Mouse (Mus musculus) T-helper 1 cell (primary cell): Measurements from ENCODE around the gene Psma4.
"Not testable (repeated sequence)": the region's sequence is repeated elsewhere in the genome, so short reads cannot be mapped to it uniquely, and the experiment has no call there.

Experiments
- in situ Hi-C: fragments of 300-600 bp; cut with MboI, MseI; formaldehyde crosslinking; loops from one replicate; pipeline ENCODE4 v1.15.1; 2025; ENCODE audit warnings: high pct_unique_total_duplicates

The Psma4 gene

DNA sequence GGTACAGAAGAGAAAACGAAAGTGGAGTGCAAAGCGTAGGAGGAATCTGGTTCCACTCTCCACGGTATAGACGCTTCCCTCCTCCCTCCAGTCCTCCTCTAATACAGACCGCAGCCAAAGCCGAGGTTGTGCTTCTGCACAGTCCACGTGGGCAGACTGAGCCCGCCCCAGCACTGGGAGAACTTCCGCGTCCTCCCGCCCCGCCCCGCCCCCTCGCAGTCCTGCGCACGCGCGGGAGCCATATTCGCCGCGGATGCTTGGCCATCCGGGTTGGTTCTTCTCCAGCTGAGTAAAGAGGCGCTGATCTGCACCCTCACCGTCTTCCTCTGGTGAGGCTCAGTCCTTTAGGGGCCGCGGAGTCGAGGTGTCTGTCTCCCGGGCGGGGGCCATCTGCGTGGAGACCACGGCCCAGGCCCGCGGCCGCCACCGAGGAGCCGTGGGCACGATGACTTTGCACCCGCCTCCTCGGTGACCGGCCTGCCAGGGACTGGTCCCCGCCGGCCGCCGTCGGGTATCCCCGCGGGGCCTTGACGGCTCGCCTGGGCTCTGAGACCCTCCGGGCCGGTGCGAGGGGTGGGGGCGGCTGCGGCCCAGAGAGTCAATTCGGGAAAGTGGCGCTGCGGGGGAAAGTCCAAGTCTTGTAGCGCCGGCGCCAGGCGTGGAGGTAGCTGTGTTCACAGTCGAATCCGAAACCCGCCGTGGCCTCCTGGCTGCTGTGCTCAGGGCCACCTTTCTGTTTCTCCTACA is at the start of gene Psma4, which contains the start of gene AY074887:
Gene Psma4 (plus strand): TSS at position 216 of the 747 bp plus-strand sequence.
Gene AY074887 (minus strand): TSS at position 424 of the 747 bp plus-strand sequence.
- in situ Hi-C loops, result no loop called here

- in situ Hi-C loops, result no loop called here
Observed at GRCm38 (mm10) chr9:54909446-54909845, 41.1 kb upstream of the Psma4 start.

GRCm38 (mm10) chr9:54915576-54915975 is 35.0 kb upstream of the Psma4 start:
- in situ Hi-C loops, result no loop called here

DNA sequence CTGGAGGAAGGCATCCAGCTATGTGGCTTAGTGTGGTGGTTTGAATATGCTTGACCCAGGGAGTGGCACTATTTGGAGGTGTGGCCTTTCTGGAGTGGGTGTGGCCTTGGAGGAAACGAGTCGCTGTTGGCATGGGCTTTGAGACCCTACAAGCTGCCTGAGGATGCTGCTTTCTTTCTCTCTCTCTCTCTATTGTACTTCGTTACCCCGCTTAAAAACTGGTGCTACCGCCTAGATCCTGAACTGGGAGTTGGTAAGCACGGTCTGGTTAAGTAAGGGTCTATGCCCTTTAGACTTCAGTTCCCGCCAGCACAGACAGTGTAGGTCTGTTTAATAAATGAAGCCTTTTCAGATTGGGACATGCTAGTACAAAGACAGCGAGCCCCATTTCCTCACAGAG is 34.2 kb upstream of the Psma4 start:
- in situ Hi-C loops, result no loop called here

DNA sequence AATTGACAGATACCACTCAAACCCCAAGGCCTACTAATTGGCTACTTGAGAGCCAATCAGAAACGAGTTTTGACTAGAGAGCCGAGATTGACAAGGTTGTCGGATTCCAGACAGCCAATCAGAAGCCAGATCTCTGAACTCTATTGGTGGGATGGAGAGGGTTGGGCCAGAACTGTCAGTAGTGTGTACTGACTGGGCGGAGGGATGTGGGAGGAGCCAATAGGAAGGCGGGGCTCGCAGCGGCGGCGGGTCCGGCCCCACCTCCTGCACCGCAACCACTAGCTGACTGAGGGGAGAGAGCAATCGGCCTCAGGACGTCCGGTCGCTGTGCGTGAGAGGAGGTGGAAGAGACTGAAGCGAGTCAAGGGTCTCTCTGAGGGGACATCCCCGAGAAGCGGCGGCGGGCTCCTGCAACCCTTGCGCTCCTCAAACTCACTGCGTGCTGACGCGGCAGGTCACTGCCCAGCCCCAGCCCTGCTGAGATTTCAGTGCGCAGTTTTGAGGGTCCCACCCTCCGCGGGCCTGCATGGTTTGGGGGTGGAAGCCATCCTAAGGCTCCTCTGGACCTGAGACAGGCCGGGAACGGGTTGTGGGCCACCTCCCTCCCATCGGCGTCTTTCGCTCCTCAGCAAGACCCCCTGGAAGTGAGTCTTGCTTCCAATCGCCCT is 33.4 kb upstream of the Psma4 start, which contains the start of gene Hykk:
Gene Hykk (plus strand): TSS at position 274 of the 668 bp plus-strand sequence.
- in situ Hi-C loops, result no loop called here

GRCm38 (mm10) chr9:54918191-54918590 is 32.4 kb upstream of the Psma4 start:
- in situ Hi-C loops, result no loop called here

DNA sequence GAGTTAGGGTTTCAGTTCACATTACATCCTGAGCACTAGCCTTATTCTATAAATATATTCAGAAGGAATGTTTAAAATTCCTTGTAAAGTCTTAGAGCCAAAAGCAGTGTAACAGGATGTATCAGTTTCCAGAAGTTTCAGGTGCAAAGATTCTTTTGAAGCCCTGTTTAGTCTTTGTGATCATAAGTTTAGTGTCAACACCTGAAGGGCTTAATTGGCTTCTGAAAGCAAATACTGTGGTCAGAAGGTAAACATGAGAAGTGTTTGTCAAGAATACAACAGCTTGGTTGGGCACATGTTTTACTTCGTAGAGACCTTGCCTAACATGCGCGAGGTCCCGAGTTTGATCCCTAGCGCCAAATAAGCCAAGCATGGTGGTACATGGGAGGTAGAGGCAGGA is 31.8 kb upstream of the Psma4 start:
- in situ Hi-C loops, result no loop called here

GRCm38 (mm10) chr9:54919946-54920345 is 30.6 kb upstream of the Psma4 start:
- in situ Hi-C loops, result no loop called here

DNA sequence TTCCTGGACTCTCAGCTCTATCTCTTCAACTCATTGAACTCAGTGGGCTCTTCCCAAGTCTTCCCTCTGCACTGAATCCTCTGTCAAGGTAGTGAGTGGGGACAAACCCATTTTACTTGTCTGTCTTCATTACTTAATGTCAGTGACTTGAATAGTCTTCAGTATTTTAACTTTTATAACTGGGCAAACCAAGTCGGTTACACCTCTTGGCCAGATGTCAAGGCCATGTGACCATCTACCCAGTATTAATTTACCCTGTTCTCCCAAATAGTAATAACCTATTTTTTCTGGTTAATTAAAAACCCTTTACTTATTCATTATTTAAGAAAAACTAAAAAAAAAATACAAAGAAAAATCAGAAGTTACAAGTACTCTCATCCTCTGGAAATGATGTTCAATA is 19.8 kb upstream of the Psma4 start:
- in situ Hi-C loops, result no loop called here

DNA sequence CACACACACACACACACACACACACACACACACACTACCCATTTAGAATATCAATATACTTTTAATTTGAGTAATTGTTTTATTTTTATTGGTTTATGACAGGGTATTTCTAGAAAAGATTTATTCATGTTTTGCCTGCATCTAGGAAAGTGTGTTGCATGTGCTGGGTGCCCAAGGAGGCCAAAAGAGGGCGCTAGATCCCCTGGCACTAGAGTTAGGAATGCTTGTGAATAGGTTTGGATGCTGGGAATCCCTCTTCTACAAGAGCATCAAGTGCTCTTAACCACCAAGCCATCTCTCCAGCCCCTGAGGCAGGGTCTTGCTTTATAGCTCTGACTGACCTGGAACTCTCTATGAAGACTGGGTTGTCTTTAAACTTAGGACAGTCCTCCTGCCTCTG is 18.8 kb upstream of the Psma4 start:
- in situ Hi-C loops, result no loop called here

DNA sequence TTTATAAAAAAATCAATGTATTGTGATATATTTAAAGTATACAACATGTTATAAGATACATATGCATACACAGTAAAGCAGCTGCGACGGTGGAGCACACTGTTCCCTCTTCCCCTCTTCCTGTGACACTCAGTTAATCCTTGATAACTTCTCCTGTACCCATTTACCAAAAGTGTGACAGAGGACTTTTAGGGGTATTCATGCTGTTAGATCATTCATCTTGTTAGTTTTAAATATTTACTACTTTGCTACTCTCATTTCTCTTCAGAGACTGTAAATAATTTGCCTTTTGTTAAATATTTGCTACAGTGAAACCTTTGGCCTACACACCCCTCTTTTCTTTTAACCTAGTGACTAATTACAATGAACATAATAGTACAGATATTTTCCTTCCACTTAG is 18.2 kb upstream of the Psma4 start:
- in situ Hi-C loops, result no loop called here

DNA sequence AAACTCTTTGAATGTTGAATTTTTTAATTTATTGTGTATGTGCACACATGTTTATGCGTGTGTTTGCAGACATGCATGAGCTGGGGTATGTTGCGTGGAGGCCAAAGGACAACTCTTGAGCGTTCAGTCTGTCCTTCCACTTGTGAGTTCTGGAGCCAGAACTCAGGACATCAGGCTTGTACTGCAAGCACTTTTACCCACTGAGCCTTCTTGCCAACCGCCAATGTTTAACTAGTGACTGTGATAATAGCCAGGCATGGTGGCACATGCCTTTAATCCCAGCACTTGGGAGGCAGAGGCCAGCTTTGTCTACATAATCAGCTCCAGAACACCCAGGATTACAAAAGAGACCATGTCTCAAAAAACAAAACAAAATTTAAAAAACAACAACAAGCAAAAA is 8.5 kb upstream of the Psma4 start:
- in situ Hi-C loops, result no loop called here

GRCm38 (mm10) chr9:54944467-54944866 is 6.1 kb upstream of the Psma4 start:
- in situ Hi-C loops, result no loop called here

DNA sequence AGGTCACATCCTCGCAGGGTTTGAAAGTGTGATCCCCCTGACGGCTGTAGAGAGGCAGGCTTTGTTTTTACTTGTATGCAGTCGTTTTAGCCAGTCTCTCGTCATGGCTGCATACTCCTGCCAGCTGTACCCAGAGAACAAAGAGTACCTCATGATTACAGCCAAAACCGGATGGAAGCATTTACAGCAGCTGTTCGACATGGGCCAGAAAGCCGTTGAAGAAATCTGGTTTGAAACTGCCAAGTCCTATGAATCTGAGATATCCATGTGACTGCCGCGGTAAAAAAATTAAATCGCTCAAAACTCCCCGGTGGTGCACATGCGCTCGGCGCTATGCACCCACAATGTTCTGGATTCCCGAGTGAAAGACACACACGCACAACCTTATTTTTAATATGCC is 4.3 kb upstream of the Psma4 start:
- in situ Hi-C loops, result no loop called here

DNA sequence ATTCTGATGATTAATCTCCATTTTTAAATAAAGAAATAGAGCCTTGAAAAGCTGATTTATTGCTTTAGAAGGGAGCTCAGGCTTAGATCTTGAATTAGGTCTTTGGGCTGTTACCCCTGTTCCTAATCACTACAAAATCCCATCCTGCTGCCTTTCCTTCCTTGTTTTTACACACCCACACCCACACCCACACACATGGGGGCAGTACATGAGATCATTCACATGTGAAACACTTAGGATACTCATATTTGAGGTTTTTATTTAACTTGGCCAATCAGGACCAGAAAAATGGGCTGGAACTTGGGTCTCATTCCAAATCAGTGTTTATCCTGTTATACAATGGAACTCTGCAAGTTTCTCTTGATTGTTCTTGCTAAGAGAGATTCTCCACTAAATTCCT is 1.1 kb upstream of the Psma4 start:
- in situ Hi-C loops, result no loop called here

DNA sequence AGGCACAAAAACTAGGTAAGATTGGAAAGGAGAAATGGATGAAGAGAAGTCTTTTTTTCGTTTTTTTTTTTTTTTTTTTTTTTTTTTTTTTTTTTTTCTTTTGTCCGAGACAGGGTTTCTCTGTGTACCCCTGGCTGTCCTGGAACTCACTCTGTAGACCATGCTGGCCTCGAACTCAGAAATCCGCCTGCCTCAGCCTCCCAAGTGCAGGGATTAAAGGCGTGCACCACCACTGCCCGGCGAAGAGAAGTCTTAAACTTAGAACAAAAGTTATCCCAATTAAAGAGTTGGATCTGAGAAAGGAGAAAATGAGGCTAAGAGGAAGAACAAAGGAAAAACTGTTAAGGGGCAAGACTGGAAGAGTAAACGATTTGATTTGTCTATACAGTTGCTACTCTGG is 428 bp upstream of the Psma4 start:
- in situ Hi-C loops, result not testable (repeated sequence)

DNA sequence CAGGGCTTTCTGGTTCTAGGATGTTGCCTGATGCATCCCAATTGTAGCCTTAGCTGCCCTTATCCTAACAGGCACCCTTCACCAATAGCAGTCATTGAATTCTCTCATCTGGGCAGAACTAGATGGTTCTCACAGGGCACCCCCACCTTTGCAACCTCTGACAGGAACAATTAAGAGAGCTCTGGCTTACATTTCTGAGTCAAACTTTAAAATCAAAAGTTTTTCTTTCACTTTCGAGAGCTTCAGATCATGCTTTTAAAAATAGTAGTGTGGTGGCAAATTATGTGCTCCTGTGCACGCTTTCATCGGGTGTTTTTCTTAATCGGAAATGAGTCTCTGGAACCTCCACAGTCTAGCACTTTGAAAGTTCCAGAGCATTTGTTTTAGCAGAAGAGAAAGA is 10.5 kb downstream of the Psma4 start:
- in situ Hi-C loops, result no loop called here

- in situ Hi-C loops, result no loop called here
Observed at GRCm38 (mm10) chr9:54963669-54964068, 13.1 kb downstream of the Psma4 start.

GRCm38 (mm10) chr9:54969972-54970637 is 19.5 kb downstream of the Psma4 start:
- in situ Hi-C loops, result no loop called here

GRCm38 (mm10) chr9:54980674-54981073 is 30.1 kb downstream of the Psma4 start, which contains the start of gene Chrna5:
Chrna5 (plus strand) TSS chr9:54980880.
- in situ Hi-C loops, result no loop called here

DNA sequence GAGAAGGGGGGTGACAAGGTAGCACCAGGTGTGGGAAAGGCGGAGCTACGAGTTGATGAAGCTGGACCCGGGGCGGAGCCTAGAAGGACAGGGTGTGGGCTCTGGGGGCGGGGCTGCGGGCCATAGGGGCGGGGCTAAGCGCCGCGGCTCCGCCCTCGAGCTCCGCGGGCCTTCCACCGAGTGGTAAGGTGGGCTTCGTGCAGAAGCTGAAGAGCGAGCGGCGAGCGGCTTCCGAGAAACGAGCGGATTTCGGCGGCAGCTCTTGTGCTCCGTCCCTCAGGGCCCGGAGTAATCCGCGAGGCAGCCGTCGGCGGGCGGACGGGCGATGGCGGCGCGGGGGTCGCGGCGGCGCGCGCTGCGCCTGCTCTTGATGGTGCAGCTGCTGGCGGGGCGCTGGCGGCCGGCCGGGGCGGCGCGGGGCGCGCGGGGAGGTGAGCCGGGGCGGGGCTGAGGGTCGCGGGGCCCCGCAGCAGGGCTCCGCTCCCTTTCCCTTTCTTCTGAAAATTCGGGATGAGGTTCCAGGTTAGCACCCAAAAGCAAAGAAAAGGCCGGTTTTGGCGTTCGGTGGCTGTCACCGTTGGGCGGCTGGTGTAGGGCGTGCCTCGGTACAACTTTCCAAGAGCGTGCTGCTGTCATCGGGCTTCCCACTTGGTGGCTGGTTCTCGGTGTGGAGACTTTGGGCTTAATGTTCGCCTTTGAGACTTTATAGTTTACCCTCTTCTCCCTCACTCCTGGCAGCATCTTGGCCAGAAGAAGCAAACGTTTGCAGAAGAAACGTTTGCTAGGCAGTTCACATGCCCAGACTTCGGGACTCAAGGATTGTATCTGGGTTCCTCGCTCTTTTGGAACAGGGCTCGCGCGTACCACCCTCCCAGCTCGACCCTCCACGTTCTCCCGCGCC is 31.0 kb downstream of the Psma4 start:
- in situ Hi-C loops, result no loop called here

GRCm38 (mm10) chr9:54982401-54982800 is 31.8 kb downstream of the Psma4 start:
- in situ Hi-C loops, result no loop called here
